11 mouse cellular contexts compared by ENCODE assay signal in genomic region chr9:59056281-59056680, GRCm38 (mm10). TPM values are rescaled to one million over a fixed set of nuclear protein-coding genes. Genes with fewer than 3 reads are reported as not detected.
DNase-seq lines count a peak whose midpoint lies in the region; ATAC-seq and TF ChIP-seq lines count a peak whose summit lies in the region.
"Had no signal": no experiment of that assay in that cellular context is flagged by ENCODE, and none has a peak within 500 bp of the region (broad histone marks: within the 10 kb centered on the region; RNA-seq: fewer than 3 reads in every experiment).

No protein-coding gene starts in this region.

- ATAC-seq in kidney, embryonic 14.5 days (ENCODE audit: low FRiP score, low TSS enrichment): no peak
- ATAC-seq in kidney, embryonic 16.5 days (ENCODE audit: low FRiP score, low TSS enrichment): no peak
- ATAC-seq in forebrain, embryonic 14.5 days: no peak

- peak overlapping the region; percentile 30; the same call in 1 of the 2 replicates for H3K4me3 ChIP-seq in kidney, adult 2 months (ENCODE audit: insufficient read depth, low read depth, low read length)
- H3K4me3 ChIP-seq in kidney, embryonic 14.5 days (ENCODE audit: low read length): no peak overlapping the region
- peak overlapping the region; percentile 7 for H3K4me3 ChIP-seq in kidney, embryonic 16.5 days (ENCODE audit: low read length)
- H3K4me3 ChIP-seq in myocyte: peak overlapping the region; percentile 15
- no peak overlapping the region for H3K4me3 ChIP-seq in forebrain, embryonic 14.5 days (ENCODE audit: low read depth, low read length)
- H3K4me3 ChIP-seq: forebrain, embryonic 12.5 days; liver, embryonic 13.5 days had no signal

- no peaks in the 10 kb centered on the region for H3K79me2 ChIP-seq in myocyte (ENCODE audit: control insufficient read depth, insufficient read depth)

- no peak overlapping the region for H3K9ac ChIP-seq in kidney, embryonic 14.5 days (ENCODE audit: low read depth, low read length)
- peak overlapping the region; percentile 32; the same call in 1 of the 2 replicates for H3K9ac ChIP-seq in kidney, embryonic 16.5 days (replicated peaks; ENCODE audit: low read length)
- H3K9ac ChIP-seq in forebrain, embryonic 14.5 days (ENCODE audit: low read length): no peak overlapping the region
- H3K9ac ChIP-seq: forebrain, embryonic 12.5 days; liver, embryonic 13.5 days had no signal

- DNase-seq in kidney, adult 2 months: peak; percentile 5
- DNase-seq in adrenal gland, postnatal 14 days: peak; percentile 68
- no peak for DNase-seq in thymus, postnatal 36 days
- DNase-seq in forebrain, embryonic 14.5 days (ENCODE audit: low spot score): no peak
- DNase-seq: liver, embryonic 13.5 days; right cerebral cortex, postnatal 4 days; thymus, postnatal 25 days had no signal

- H3K9me3 ChIP-seq in kidney, embryonic 14.5 days (ENCODE audit: control insufficient read depth, low read length): no peaks in the 10 kb centered on the region
- no peaks in the 10 kb centered on the region for H3K9me3 ChIP-seq in kidney, embryonic 16.5 days (ENCODE audit: low read length)
- no peaks in the 10 kb centered on the region for H3K9me3 ChIP-seq in forebrain, embryonic 14.5 days (replicated peaks; ENCODE audit: control insufficient read depth, low read length)
- H3K9me3 ChIP-seq: forebrain, embryonic 12.5 days; liver, embryonic 13.5 days had no signal

- no peak for TF ChIP-seq POLR2A in kidney, adult 2 months (IDR thresholded peaks at IDR 0.05; ENCODE audit: low read depth, low read length)
- no peak for TF ChIP-seq POLR2A in myocyte (IDR thresholded peaks at IDR 0.05; ENCODE audit: insufficient read length, low read depth)

- 48% methylated on average over 8 of the region's 8 CpGs for WGBS in kidney, adult 2 months
- 27% methylated on average over 8 of the region's 8 CpGs for WGBS in kidney, embryonic 14.5 days
- WGBS in kidney, embryonic 16.5 days: 27% methylated on average over 8 of the region's 8 CpGs
- WGBS in forebrain, embryonic 14.5 days: 87% methylated on average over 8 of the region's 8 CpGs

- no peaks in the 10 kb centered on the region for H3K27me3 ChIP-seq in kidney, adult 2 months (replicated peaks; ENCODE audit: control insufficient read depth, insufficient read depth, low read length)
- no peaks in the 10 kb centered on the region for H3K27me3 ChIP-seq in kidney, embryonic 14.5 days (ENCODE audit: control insufficient read depth, insufficient read depth, low read length)
- H3K27me3 ChIP-seq in kidney, embryonic 16.5 days (ENCODE audit: insufficient read depth, low read length): no peaks in the 10 kb centered on the region
- H3K27me3 ChIP-seq in myocyte (ENCODE audit: control insufficient read depth, insufficient read depth, insufficient read length): no peaks in the 10 kb centered on the region
- no peaks in the 10 kb centered on the region for H3K27me3 ChIP-seq in forebrain, embryonic 14.5 days (replicated peaks; ENCODE audit: control insufficient read depth, insufficient read depth, low read length)
- H3K27me3 ChIP-seq: forebrain, embryonic 12.5 days; liver, embryonic 13.5 days had no signal

- no peak overlapping the region for H3K27ac ChIP-seq in kidney, adult 2 months (ENCODE audit: insufficient read depth, low read depth, low read length)
- no peak overlapping the region for H3K27ac ChIP-seq in kidney, embryonic 14.5 days (ENCODE audit: low read depth, low read length)
- no peak overlapping the region for H3K27ac ChIP-seq in kidney, embryonic 16.5 days (ENCODE audit: low read length)
- no peak overlapping the region for H3K27ac ChIP-seq in forebrain, embryonic 14.5 days (ENCODE audit: low read depth, low read length)
- H3K27ac ChIP-seq: forebrain, embryonic 12.5 days; liver, embryonic 13.5 days had no signal

- H3K36me3 ChIP-seq in kidney, adult 2 months (ENCODE audit: control insufficient read depth, insufficient read depth, low read length): no peaks in the 10 kb centered on the region
- no peaks in the 10 kb centered on the region for H3K36me3 ChIP-seq in kidney, embryonic 14.5 days (ENCODE audit: control insufficient read depth, insufficient read depth, low read length)
- H3K36me3 ChIP-seq in kidney, embryonic 16.5 days (ENCODE audit: insufficient read depth, low read length): no peaks in the 10 kb centered on the region
- no peaks in the 10 kb centered on the region for H3K36me3 ChIP-seq in myocyte (ENCODE audit: control insufficient read depth, insufficient read depth)
- H3K36me3 ChIP-seq in forebrain, embryonic 14.5 days (ENCODE audit: control insufficient read depth, insufficient read depth, low read length): no peaks in the 10 kb centered on the region
- H3K36me3 ChIP-seq: forebrain, embryonic 12.5 days; liver, embryonic 13.5 days had no signal

- no peak overlapping the region for H3K4me2 ChIP-seq in kidney, embryonic 14.5 days (replicated peaks; ENCODE audit: low read depth, low read length)
- H3K4me2 ChIP-seq in kidney, embryonic 16.5 days (replicated peaks; ENCODE audit: low read depth, low read length): peak overlapping the region; percentile 22
- peak overlapping the region; percentile 87 for H3K4me2 ChIP-seq in myocyte (ENCODE audit: low read depth)
- H3K4me2 ChIP-seq in forebrain, embryonic 14.5 days (ENCODE audit: low read length): no peak overlapping the region
- H3K4me2 ChIP-seq: forebrain, embryonic 12.5 days; liver, embryonic 13.5 days had no signal

- no peak for TF ChIP-seq CTCF in kidney, adult 2 months (conservative IDR thresholded peaks at IDR 0.05; ENCODE audit: insufficient read depth, insufficient read length, low read depth, low read length)

- no peak overlapping the region for H3ac ChIP-seq in myocyte (ENCODE audit: control insufficient read depth, insufficient read length)

- H3K4me1 ChIP-seq in kidney, adult 2 months (ENCODE audit: control insufficient read depth, insufficient read depth, low read length): no peaks in the 10 kb centered on the region
- no peaks in the 10 kb centered on the region for H3K4me1 ChIP-seq in kidney, embryonic 14.5 days (ENCODE audit: control insufficient read depth, insufficient read depth, low read length)
- peaks cover 4% of the 10 kb centered on the region; the same call in 1 of the 2 replicates for H3K4me1 ChIP-seq in kidney, embryonic 16.5 days (ENCODE audit: insufficient read depth, low read length)
- H3K4me1 ChIP-seq in forebrain, embryonic 14.5 days (ENCODE audit: control insufficient read depth, insufficient read depth, low read length): no peaks in the 10 kb centered on the region
- H3K4me1 ChIP-seq: forebrain, embryonic 12.5 days; liver, embryonic 13.5 days had no signal

TF ChIP-seq in myocyte, 11 proteins besides CTCF, POLR2A, EP300 and RAD21:
- no peak for TF ChIP-seq MAX (IDR thresholded peaks at IDR 0.05; ENCODE audit: low read depth)
- TF ChIP-seq CEBPB (IDR thresholded peaks at IDR 0.05; ENCODE audit: insufficient read depth, poor library complexity, severe bottlenecking): no peak
- no peak for TF ChIP-seq POLR2AphosphoS2 (IDR thresholded peaks at IDR 0.05; ENCODE audit: insufficient read length, low read depth)
- no peak for TF ChIP-seq USF1 (IDR thresholded peaks at IDR 0.05; ENCODE audit: low read depth)
- no peak for TF ChIP-seq TCF12 (IDR thresholded peaks at IDR 0.05; ENCODE audit: insufficient read depth, poor library complexity, severe bottlenecking)
- TF ChIP-seq MYOG (IDR thresholded peaks at IDR 0.05; ENCODE audit: control insufficient read depth in 1 of 3, insufficient read depth in 1 of 3, insufficient read length in 2 of 3, low read depth in 2 of 3): no peak
- no peak for TF ChIP-seq E2F4 (IDR thresholded peaks at IDR 0.05; ENCODE audit: insufficient read depth)
- TF ChIP-seq SRF (IDR thresholded peaks at IDR 0.05; ENCODE audit: control insufficient read depth, insufficient read length, low read depth): no peak
- TF ChIP-seq REST (IDR thresholded peaks at IDR 0.05; ENCODE audit: insufficient read depth, insufficient read length): no peak
- TF ChIP-seq MYOD1 (IDR thresholded peaks at IDR 0.05; ENCODE audit: control insufficient read depth in 1 of 3, insufficient read length in 2 of 3, low read depth in 2 of 3): no peak
- no peak for TF ChIP-seq TCF3 (IDR thresholded peaks at IDR 0.05; ENCODE audit: insufficient read length, low read depth)
TF ChIP-seq in myocyte: peak in this region for 0.

RNA-seq across cellular contexts. Expression of gene Neo1, which starts 20.0 kb away (rescaled TPM):
- 21.6 and 25.4 TPM in 2 replicates for polyA plus RNA-seq in kidney, adult 2 months (2012; rRNA removed)
- polyA plus RNA-seq in kidney, embryonic 14.5 days (2014; fragmentation: Nextera tagmentation; extraction: Ambion mirVana): 26.4 and 49.6 TPM in 2 replicates
- total RNA-seq in adrenal gland, postnatal 14 days (2021): 49.3 and 55.0 TPM in 2 replicates
- 31.5 and 33.2 TPM in 2 replicates for polyA plus RNA-seq in kidney, embryonic 16.5 days (2015; fragmentation: Nextera tagmentation; extraction: Ambion mirVana)
- 36.8 TPM for polyA plus RNA-seq in myocyte (2012; fragmentation: generic; extraction: Trizol)
- polyA plus RNA-seq in forebrain, embryonic 14.5 days (2014; fragmentation: Nextera tagmentation; extraction: Ambion mirVana): 41.7 and 50.9 TPM in 2 replicates

Comparison
In these comparisons a context has a peak if more than half of its experiments do, and no peak if none do; other contexts are left out.
1. H3K4me3 ChIP-seq: peak in kidney, adult 2 months (single experiment), kidney, embryonic 16.5 days (single experiment) and myocyte (single experiment); none in kidney, embryonic 14.5 days (single experiment) and forebrain, embryonic 14.5 days (single experiment).
2. H3K4me2 ChIP-seq: peak in kidney, embryonic 16.5 days (single experiment) and myocyte (single experiment); none in kidney, embryonic 14.5 days (single experiment) and forebrain, embryonic 14.5 days (single experiment).
3. DNase-seq: peak in kidney, adult 2 months (single experiment) and adrenal gland, postnatal 14 days (single experiment); none in thymus, postnatal 36 days (0 of 2) and forebrain, embryonic 14.5 days (single experiment).